Mouse (Mus musculus): ENCODE results near the gene Sf3b5. TPM values are rescaled to one million over a fixed set of nuclear protein-coding genes. Genes with fewer than 3 reads are reported as not detected.
A peak's percentile ranks its signal among the peaks of the same experiment; 100 is the strongest.

The Sf3b5 gene
- total and polyA plus RNA-seq, 3 experiments, result 41.9 to 51.3 (median 49.1) TPM

DNA sequence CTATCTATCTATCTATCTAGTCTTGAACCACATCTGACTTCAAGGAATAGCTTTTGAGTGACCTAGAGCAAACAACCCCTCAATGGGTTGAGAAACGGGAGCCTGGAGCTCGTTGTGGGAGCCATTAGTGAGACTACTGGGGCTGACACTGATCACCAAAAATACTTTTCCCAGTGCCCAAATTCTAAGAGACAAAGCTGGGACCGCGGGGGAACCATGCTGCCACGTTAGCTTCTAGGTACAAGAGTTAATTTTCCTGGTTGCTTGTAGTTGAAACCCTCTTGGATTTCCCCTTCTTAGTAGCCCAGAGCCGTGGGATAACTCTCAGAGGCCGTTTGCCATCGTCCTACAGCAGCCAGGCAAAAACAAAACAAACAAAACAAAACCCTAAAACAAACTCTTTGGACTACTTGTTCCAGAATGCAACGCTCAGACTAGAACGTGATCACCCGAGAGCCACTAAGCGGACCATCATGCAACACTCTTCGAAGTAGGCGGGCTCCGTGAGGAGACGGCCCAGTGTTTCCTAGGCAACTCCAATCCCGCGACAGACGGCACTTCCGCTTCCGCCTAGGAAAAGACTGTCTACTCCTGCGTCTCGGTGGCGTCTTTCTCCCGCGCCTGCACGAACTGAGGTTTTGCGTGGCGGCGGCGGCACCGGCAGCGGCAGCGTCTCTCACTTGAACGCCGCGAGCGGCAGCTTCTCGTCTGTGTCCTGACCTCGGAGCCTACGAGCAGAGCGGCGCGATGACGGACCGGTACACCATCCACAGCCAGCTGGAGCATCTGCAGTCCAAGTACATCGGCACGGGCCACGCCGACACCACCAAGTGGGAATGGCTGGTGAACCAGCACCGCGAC, 3.0 kb downstream of the Sf3b5 start (continued):
- TF ChIP-seq BHLHE40 (IDR thresholded peaks at IDR 0.05; ENCODE audit: low read depth, low read length) (peak; percentile 88), CHD1 (IDR thresholded peaks at IDR 0.05; ENCODE audit: low read depth, low read length) (no peak), RAD21 (IDR thresholded peaks at IDR 0.05; ENCODE audit: low read depth, low read length) (no peak), ELF1 (IDR thresholded peaks at IDR 0.05; ENCODE audit: low read depth, low read length) (peak; percentile 100), RCOR1 (conservative IDR thresholded peaks at IDR 0.05; ENCODE audit: low read depth, low read length) (no peak), SIN3A (IDR thresholded peaks at IDR 0.05; ENCODE audit: low read length) (peak; percentile 98), JUN (IDR thresholded peaks at IDR 0.05; ENCODE audit: insufficient read depth, low read depth, low read length) (no peak), IRF4 (IDR thresholded peaks at IDR 0.05; ENCODE audit: low read depth, low read length) (peak; percentile 58), CHD2 (IDR thresholded peaks at IDR 0.05; ENCODE audit: low read length) (peak; percentile 97), UBTF (IDR thresholded peaks at IDR 0.05; ENCODE audit: low read depth, low read length) (no peak), EP300 (IDR thresholded peaks at IDR 0.05; ENCODE audit: low read length) (no peak), ZC3H11A (IDR thresholded peaks at IDR 0.05; ENCODE audit: low read depth, low read length) (no peak), POLR2AphosphoS2 (IDR thresholded peaks at IDR 0.05; ENCODE audit: low read depth, low read length) (peak; percentile 93), MXI1 (IDR thresholded peaks at IDR 0.05; ENCODE audit: low read depth, low read length) (peak; percentile 97), ZKSCAN1 (IDR thresholded peaks at IDR 0.05; ENCODE audit: borderline replicate concordance, low read depth, low read length) (no peak), SMC3 (IDR thresholded peaks at IDR 0.05; ENCODE audit: low read depth, low read length) (no peak), E2F4 (IDR thresholded peaks at IDR 0.05; ENCODE audit: insufficient replicate concordance, low read depth, low read length) (peak; percentile 65; the same call in 1 of the 2 replicates), CTCF (conservative IDR thresholded peaks at IDR 0.05 in 1 of 2, IDR thresholded peaks at IDR 0.05 in 1 of 2; ENCODE audit: low read depth in 2 of 2, low read length in 2 of 2) (no peak), JUND (conservative IDR thresholded peaks at IDR 0.05; ENCODE audit: low read depth, low read length) (no peak)

DNA sequence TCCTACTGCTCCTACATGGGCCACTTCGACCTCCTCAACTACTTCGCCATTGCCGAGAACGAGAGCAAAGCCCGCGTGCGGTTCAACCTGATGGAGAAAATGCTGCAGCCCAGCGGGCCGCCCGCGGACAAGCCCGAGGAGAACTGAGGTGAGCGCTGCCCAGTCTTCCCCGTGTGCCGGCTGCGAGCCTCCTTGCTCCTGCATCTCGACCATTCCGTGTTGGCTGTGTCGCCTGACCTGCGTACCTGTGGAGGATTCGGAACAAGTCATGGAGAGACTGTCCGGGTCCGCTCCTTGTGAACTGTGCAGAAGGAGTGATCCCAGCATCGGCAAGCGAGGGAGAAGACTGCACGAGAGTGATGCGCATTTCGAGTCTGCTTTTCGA, 3.6 kb downstream of the Sf3b5 start:
- in situ Hi-C loops (cut with MboI; ENCODE audit: low pct_ligation_motif_present, low pct_unique_long_range_greater_than_20kb, low sequenced_read_pairs), result no loop called here
- Histone ChIP-seq H3K27me3 (replicated peaks) (no peaks in the 10 kb centered on the region), H3K27ac (ENCODE audit: insufficient read depth, low read depth) (no peak overlapping the region; the same call in 1 of the 2 replicates), H3K9me3 (replicated peaks; ENCODE audit: low read length) (no peaks in the 10 kb centered on the region), H3K4me1 (ENCODE audit: control insufficient read depth in 1 of 2, insufficient read depth in 2 of 2) (peaks cover 5 to 23% of the 10 kb centered on the region in 2 experiments; a peak in 3 of 4 replicates), H3K4me2 (ENCODE audit: insufficient read depth, low read depth, poor library complexity, severe bottlenecking) (peak overlapping the region; percentile 79), H3K4me3 (replicated peaks in 1 of 3; ENCODE audit: low read depth in 2 of 3, low read length in 2 of 3, poor library complexity in 1 of 3) (peak overlapping the region; percentile 89 to 98 (median 94)), H3K79me2 (replicated peaks; ENCODE audit: control insufficient read depth, extremely low read depth, insufficient read depth, poor library complexity, severe bottlenecking) (peaks cover 18% of the 10 kb centered on the region), H3K36me3 (replicated peaks in 1 of 2; ENCODE audit: control insufficient read depth in 1 of 2, insufficient read depth in 1 of 2, low read length in 1 of 2) (peaks cover 4 to 26% of the 10 kb centered on the region in 2 experiments), H3K9ac (ENCODE audit: insufficient read depth, low read depth) (peak overlapping the region; percentile 74)
- TF ChIP-seq E2F4 (IDR thresholded peaks at IDR 0.05; ENCODE audit: insufficient replicate concordance, low read depth, low read length) (no peak), TBP (conservative IDR thresholded peaks at IDR 0.05; ENCODE audit: low read depth, low read length) (no peak), HCFC1 (IDR thresholded peaks at IDR 0.05; ENCODE audit: low read depth, low read length) (no peak), RAD21 (IDR thresholded peaks at IDR 0.05; ENCODE audit: low read depth, low read length) (no peak), KAT2A (IDR thresholded peaks at IDR 0.05; ENCODE audit: insufficient replicate concordance, low read length) (no peak), MXI1 (IDR thresholded peaks at IDR 0.05; ENCODE audit: low read depth, low read length) (no peak), BHLHE40 (IDR thresholded peaks at IDR 0.05; ENCODE audit: low read depth, low read length) (no peak), MAX (IDR thresholded peaks at IDR 0.05; ENCODE audit: low read length) (no peak), UBTF (IDR thresholded peaks at IDR 0.05; ENCODE audit: low read depth, low read length) (no peak), ZC3H11A (IDR thresholded peaks at IDR 0.05; ENCODE audit: low read depth, low read length) (no peak), MYC (IDR thresholded peaks at IDR 0.05; ENCODE audit: low read depth, low read length) (no peak), NRF1 (IDR thresholded peaks at IDR 0.05; ENCODE audit: low read depth, low read length) (no peak), POLR2AphosphoS2 (IDR thresholded peaks at IDR 0.05; ENCODE audit: low read depth, low read length) (no peak), CHD1 (IDR thresholded peaks at IDR 0.05; ENCODE audit: low read depth, low read length) (no peak), SIN3A (IDR thresholded peaks at IDR 0.05; ENCODE audit: low read length) (no peak), POLR2A (IDR thresholded peaks at IDR 0.05; ENCODE audit: low read depth, low read length) (no peak), ZMIZ1 (IDR thresholded peaks at IDR 0.05; ENCODE audit: low read depth, low read length) (no peak), USF2 (conservative IDR thresholded peaks at IDR 0.05; ENCODE audit: low read depth, low read length) (no peak)
- dilution Hi-C loops (cut with MboI; ENCODE audit: extremely low pct_ligation_motif_present, extremely low pct_unique_long_range_greater_than_20kb, low sequenced_read_pairs), result no loop called here
- DNase-seq (ENCODE audit: extremely low read depth), result no peak

Measured in CH12.LX (cell line).